Comparison of ENCODE assay signal across 27 mouse cellular contexts in genomic region chr10:22956956-22957355, GRCm38 (mm10).
"Had no signal": no experiment of that assay in that cellular context is flagged by ENCODE, and none has a peak within 500 bp of the region (broad histone marks: within the 10 kb centered on the region; RNA-seq: fewer than 3 reads in every experiment).

No protein-coding gene starts in this region.

- DNase-seq: gastrocnemius, postnatal 14 days; gastrocnemius, postnatal 36 days; heart, adult 18-20 months; heart, postnatal 14 days; heart, postnatal 36 days; kidney, adult 11 months; kidney, adult 2 months; kidney, adult 9 months; kidney, postnatal 25 days; kidney, postnatal 4 days; liver; liver, embryonic 13.5 days had no signal

- H3K4me1 ChIP-seq: heart, embryonic 10.5 days; heart, embryonic 15.5 days; hindbrain, embryonic 13.5 days; hindbrain, embryonic 15.5 days; liver, embryonic 13.5 days; liver, embryonic 15.5 days had no signal

- H3K4me3 ChIP-seq: heart, embryonic 10.5 days; heart, embryonic 13.5 days; heart, embryonic 15.5 days; hindbrain, embryonic 13.5 days; hindbrain, embryonic 15.5 days; kidney, embryonic 15.5 days; layer of hippocampus, adult 2 months; left cerebral cortex, adult 2 months; limb, embryonic 10.5 days; limb, embryonic 12.5 days; liver, embryonic 13.5 days; liver, embryonic 15.5 days had no signal

- H3K36me3 ChIP-seq: heart, embryonic 10.5 days; heart, embryonic 13.5 days; heart, embryonic 15.5 days; hindbrain, embryonic 13.5 days; hindbrain, embryonic 15.5 days; kidney, embryonic 15.5 days; limb, embryonic 10.5 days; limb, embryonic 12.5 days; liver, embryonic 13.5 days; liver, embryonic 15.5 days had no signal

- H3K27ac ChIP-seq: heart, embryonic 10.5 days; heart, embryonic 13.5 days; heart, embryonic 15.5 days; hindbrain, embryonic 13.5 days; hindbrain, embryonic 15.5 days; hindbrain, postnatal 0 days; kidney, embryonic 15.5 days; kidney, postnatal 0 days; layer of hippocampus, adult 2 months; left cerebral cortex, adult 2 months; limb, embryonic 10.5 days; limb, embryonic 12.5 days; liver, embryonic 13.5 days; liver, embryonic 15.5 days had no signal

- H3K4me2 ChIP-seq: heart, embryonic 13.5 days; heart, embryonic 15.5 days; hindbrain, embryonic 13.5 days; hindbrain, embryonic 15.5 days; kidney, embryonic 15.5 days; limb, embryonic 12.5 days; liver, embryonic 11.5 days; liver, embryonic 13.5 days; liver, embryonic 15.5 days had no signal

- ATAC-seq: hindbrain, postnatal 0 days; intestine, embryonic 16.5 days had no signal

- H3K9ac ChIP-seq: heart, embryonic 13.5 days; heart, embryonic 15.5 days; hindbrain, embryonic 13.5 days; hindbrain, embryonic 15.5 days; kidney, embryonic 15.5 days; limb, embryonic 12.5 days; liver, embryonic 13.5 days; liver, embryonic 15.5 days had no signal

- H3K9me3 ChIP-seq: heart, embryonic 10.5 days; heart, embryonic 13.5 days; heart, embryonic 15.5 days; hindbrain, embryonic 13.5 days; hindbrain, embryonic 15.5 days; kidney, embryonic 15.5 days; limb, embryonic 10.5 days; limb, embryonic 12.5 days; liver, embryonic 13.5 days; liver, embryonic 15.5 days had no signal

- H3K27me3 ChIP-seq: heart, embryonic 13.5 days; heart, embryonic 15.5 days; hindbrain, embryonic 13.5 days; hindbrain, embryonic 15.5 days; kidney, embryonic 15.5 days; limb, embryonic 12.5 days; liver, embryonic 13.5 days; liver, embryonic 15.5 days had no signal
